ENCODE assay signal across 24 mouse cellular contexts in the genomic region with DNA sequence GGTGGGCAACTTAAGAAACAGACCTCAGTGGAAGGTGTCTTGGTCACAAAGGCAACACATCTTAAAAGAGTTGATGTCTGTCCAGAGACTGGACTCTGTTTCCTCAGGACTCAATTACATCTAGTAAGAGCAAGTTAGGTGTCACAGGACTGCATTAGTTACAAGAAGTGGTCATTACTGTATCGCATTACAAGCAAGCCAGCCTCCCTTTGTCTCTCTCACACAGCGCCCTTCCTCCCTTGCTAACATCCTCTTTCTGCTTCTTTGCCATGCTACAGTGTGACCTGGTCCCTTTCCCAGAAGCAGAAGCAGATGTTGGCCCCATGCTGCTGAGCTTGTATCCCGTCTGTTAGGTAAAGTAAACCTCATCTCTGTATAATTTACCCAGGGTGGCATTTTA.
DNase-seq lines count a peak whose midpoint lies in the region; ATAC-seq lines count a peak whose summit lies in the region.
"Had no signal": no experiment of that assay in that cellular context is flagged by ENCODE, and none has a peak within 500 bp of the region (broad histone marks: within the 10 kb centered on the region; RNA-seq: fewer than 3 reads in every experiment).

No protein-coding gene starts in this region.

- ATAC-seq in kidney, embryonic 16.5 days (ENCODE audit: low FRiP score, low TSS enrichment) = peak; percentile 79
- no peak for ATAC-seq in neural tube, embryonic 13.5 days (ENCODE audit: low read depth)
- ATAC-seq: activated CD4-positive, CD25-positive, alpha-beta regulatory T cell, adult 4 months; forebrain, embryonic 14.5 days; forebrain, postnatal 0 days; hindbrain, embryonic 16.5 days had no signal

- H3K36me3 ChIP-seq in kidney, embryonic 16.5 days (ENCODE audit: insufficient read depth, low read length) = no peaks in the 10 kb centered on the region
- no peaks in the 10 kb centered on the region for H3K36me3 ChIP-seq in neural tube, embryonic 13.5 days
- H3K36me3 ChIP-seq: embryonic facial prominence, embryonic 12.5 days; embryonic facial prominence, embryonic 15.5 days; hindbrain, embryonic 10.5 days; hindbrain, embryonic 13.5 days had no signal

- 36% methylated on average over 3 of the region's 3 CpGs for WGBS in kidney, embryonic 16.5 days
- 46% methylated on average over 3 of the region's 3 CpGs for WGBS in neural tube, embryonic 13.5 days

- no peak overlapping the region for H3K4me3 ChIP-seq in kidney, embryonic 16.5 days (ENCODE audit: low read length)
- H3K4me3 ChIP-seq in neural tube, embryonic 13.5 days = no peak overlapping the region
- H3K4me3 ChIP-seq: embryonic facial prominence, embryonic 12.5 days; embryonic facial prominence, embryonic 15.5 days; gastrocnemius, adult 2 months; hindbrain, embryonic 10.5 days; hindbrain, embryonic 13.5 days had no signal

- no peak overlapping the region for H3K9ac ChIP-seq in kidney, embryonic 16.5 days (replicated peaks; ENCODE audit: low read length)
- H3K9ac ChIP-seq in neural tube, embryonic 13.5 days = no peak overlapping the region
- H3K9ac ChIP-seq: embryonic facial prominence, embryonic 12.5 days; embryonic facial prominence, embryonic 15.5 days; forebrain, postnatal 0 days; hindbrain, embryonic 13.5 days had no signal

- DNase-seq in embryo, embryonic 9.5 days (ENCODE audit: extremely low spot score) = peak; percentile 5
- DNase-seq in embryo, embryonic 10.5 days (ENCODE audit: low spot score) = no peak
- no peak for DNase-seq in kidney, adult 11 months
- DNase-seq in neural tube, embryonic 10.5 days (ENCODE audit: extremely low spot score, low spot score) = no peak
- DNase-seq: adrenal gland, adult 8-10 months; adrenal gland, postnatal 25 days; cerebellum, adult 11-12 months; cerebellum, adult 8-10 months; cerebellum, postnatal 10 days; cerebellum, postnatal 36 days; forebrain, postnatal 0 days; gastrocnemius, adult 2 months; gastrocnemius, postnatal 14 days; heart, adult 11 months had no signal

- H3K4me1 ChIP-seq in kidney, embryonic 16.5 days (ENCODE audit: insufficient read depth, low read length) = peaks cover 9% of the 10 kb centered on the region; the same call in 1 of the 2 replicates
- 0 out of 2 replicates have a peak, but pooled peaks cover 6% of the 10 kb centered on the region for H3K4me1 ChIP-seq in neural tube, embryonic 13.5 days (replicated peaks)
- H3K4me1 ChIP-seq: embryonic facial prominence, embryonic 12.5 days; embryonic facial prominence, embryonic 15.5 days; hindbrain, embryonic 10.5 days; hindbrain, embryonic 13.5 days had no signal

- H3K9me3 ChIP-seq in kidney, embryonic 16.5 days (ENCODE audit: low read length) = no peaks in the 10 kb centered on the region
- H3K9me3 ChIP-seq in neural tube, embryonic 13.5 days = no peaks in the 10 kb centered on the region
- H3K9me3 ChIP-seq: embryonic facial prominence, embryonic 12.5 days; embryonic facial prominence, embryonic 15.5 days; hindbrain, embryonic 10.5 days; hindbrain, embryonic 13.5 days had no signal

- H3K4me2 ChIP-seq in kidney, embryonic 16.5 days (replicated peaks; ENCODE audit: low read depth, low read length) = no peak overlapping the region
- no peak overlapping the region for H3K4me2 ChIP-seq in neural tube, embryonic 13.5 days
- H3K4me2 ChIP-seq: embryonic facial prominence, embryonic 12.5 days; embryonic facial prominence, embryonic 15.5 days; heart, embryonic 11.5 days; hindbrain, embryonic 13.5 days had no signal

- H3K27ac ChIP-seq in kidney, embryonic 16.5 days (ENCODE audit: low read length) = no peak overlapping the region
- 0 out of 2 replicates have a peak overlapping the region, but pooled peaks have one; percentile 7 for H3K27ac ChIP-seq in neural tube, embryonic 13.5 days (replicated peaks)
- H3K27ac ChIP-seq: embryonic facial prominence, embryonic 12.5 days; embryonic facial prominence, embryonic 15.5 days; gastrocnemius, adult 2 months; hindbrain, embryonic 10.5 days; hindbrain, embryonic 13.5 days had no signal

- no peaks in the 10 kb centered on the region for H3K27me3 ChIP-seq in kidney, embryonic 16.5 days (ENCODE audit: insufficient read depth, low read length)
- H3K27me3 ChIP-seq in neural tube, embryonic 13.5 days = no peaks in the 10 kb centered on the region
- H3K27me3 ChIP-seq: embryonic facial prominence, embryonic 12.5 days; embryonic facial prominence, embryonic 15.5 days; hindbrain, embryonic 13.5 days had no signal
